Mouse (Mus musculus) heart, embryonic 13.5 days (tissue): ENCODE data around the gene Ikzf4. TPM values are rescaled to one million over a fixed set of nuclear protein-coding genes. Genes with fewer than 3 reads are reported as not detected.
"Not testable (repeated sequence)": the region's sequence is repeated elsewhere in the genome, so short reads cannot be mapped to it uniquely, and the experiment has no call there.

Experiments
- ATAC-seq: fragments of 200-750 bp; cut with Nextera tagmentation; 2 replicates; pipeline ENCODE4 v1.8.0; 2017; ENCODE audit warnings: moderate TSS enrichment; ENCODE audit not compliant: insufficient number of reproducible peaks, low FRiP score, low TSS enrichment; ENCODE audit errors: extremely low read depth
- H3K27ac ChIP-seq: fragments of 300-500 bp; sonication (generic); replicated peaks from 2 replicates; pipeline ENCODE4 v1.5.1; 2015; ENCODE audit warnings: moderate library complexity, mild to moderate bottlenecking, inconsistent platforms
- H3K27me3 ChIP-seq: fragments of 300-500 bp; sonication (generic); replicated peaks from 2 replicates; pipeline ENCODE4 v1.6.1; 2015; ENCODE audit warnings: mild to moderate bottlenecking, inconsistent platforms
- H3K36me3 ChIP-seq: fragments of 300-500 bp; sonication (generic); 2 replicates; pipeline ENCODE4 v1.6.1; 2015; ENCODE audit warnings: mild to moderate bottlenecking, inconsistent platforms
- H3K4me1 ChIP-seq: fragments of 300-500 bp; sonication (generic); 2 replicates; pipeline ENCODE4 v1.6.1; 2015; ENCODE audit warnings: inconsistent platforms
- H3K4me2 ChIP-seq: fragments of 300-500 bp; sonication (generic); 2 replicates; pipeline ENCODE4 v1.6.1; 2015; ENCODE audit warnings: inconsistent platforms, mild to moderate bottlenecking, moderate library complexity
- H3K4me3 ChIP-seq: fragments of 300-500 bp; sonication (generic); 2 replicates; pipeline ENCODE4 v1.5.1; 2015; ENCODE audit warnings: moderate library complexity, mild to moderate bottlenecking, inconsistent platforms
- H3K9ac ChIP-seq: fragments of 300-500 bp; sonication (generic); 2 replicates; pipeline ENCODE4 v1.6.1; 2015; ENCODE audit warnings: inconsistent platforms, mild to moderate bottlenecking, moderate library complexity
- H3K9me3 ChIP-seq: fragments of 300-500 bp; sonication (generic); 2 replicates; pipeline ENCODE4 v1.6.1; 2016; ENCODE audit warnings: inconsistent platforms
- WGBS: fragments of 180-500 bp; shearing (Covaris S2); methylation state at CpG from one replicate; pipeline ENCODE4 v1.1.7; 2015; ENCODE audit warnings: mixed read lengths; 5-methylcytosine and 5-hydroxymethylcytosine counted together
- polyA plus RNA-seq: library from polyadenylated mRNA; unstranded; fragments of >200 nt; fragmentation: Nextera tagmentation; extraction: Ambion mirVana; gene quantifications from 2 replicates; pipeline ENCODE4 v1.2.1, GENCODE M21; 2015

Gene Ikzf4
- polyA plus RNA-seq, 1 experiment from 2014 or later = 1.3 TPM

DNA sequence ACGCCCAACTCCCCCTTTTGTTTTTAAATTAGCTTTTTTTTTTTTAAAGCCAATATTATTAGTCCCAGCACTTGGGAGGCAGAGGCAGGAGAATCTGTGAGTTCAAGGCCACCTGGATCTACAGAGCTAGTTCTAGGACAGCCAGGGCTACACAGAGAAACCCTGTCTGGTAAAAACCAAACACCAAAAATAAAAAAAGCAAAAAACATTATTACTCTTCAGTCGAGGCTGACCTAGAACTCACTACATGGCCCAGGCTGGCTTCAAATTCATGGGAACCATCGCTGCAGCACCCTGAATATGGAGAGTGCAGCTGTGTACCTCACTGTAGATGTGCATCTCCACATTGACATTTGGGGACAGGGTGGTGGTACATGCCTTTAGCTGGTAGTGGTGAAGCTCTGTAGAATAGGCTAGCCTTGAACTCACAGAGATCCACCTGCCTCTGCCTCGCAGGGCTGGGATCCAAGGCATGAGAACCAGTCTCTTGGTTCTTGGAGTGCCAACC, 22.6 kb downstream of the Ikzf4 start:
- not testable (repeated sequence) for H3K4me2 ChIP-seq, ATAC-seq, H3K27me3 ChIP-seq, H3K27ac ChIP-seq, H3K9me3 ChIP-seq, H3K9ac ChIP-seq, H3K4me3 ChIP-seq, H3K4me1 ChIP-seq
- WGBS = 69% methylated on average over 4 of the region's 4 CpGs
- peaks cover 34% of the 10 kb centered on the region for H3K36me3 ChIP-seq

DNA sequence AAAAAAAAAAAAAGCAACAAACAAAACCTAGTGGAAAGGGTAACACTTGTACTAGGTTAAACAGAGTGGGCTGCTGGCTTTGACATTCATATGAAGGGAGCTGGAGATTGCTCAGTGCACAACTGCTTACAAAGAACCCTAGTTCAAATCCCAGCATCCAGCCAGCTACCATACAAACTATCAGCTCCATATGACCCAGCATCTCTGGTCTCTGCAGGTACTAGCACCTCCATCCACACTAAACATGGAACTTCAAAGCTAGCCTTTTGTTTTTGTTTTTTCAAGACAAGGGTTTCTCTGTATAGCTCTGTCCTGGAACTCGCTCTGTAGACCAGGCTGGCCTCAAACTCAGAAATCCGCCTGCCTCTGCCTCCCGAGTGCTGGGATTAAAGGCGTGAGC, 23.1 kb downstream of the Ikzf4 start:
- no peak overlapping the region for H3K4me2 ChIP-seq
- no peaks in the 10 kb centered on the region for H3K27me3 ChIP-seq
- H3K4me1 ChIP-seq = peaks cover 10% of the 10 kb centered on the region
- no peak for ATAC-seq
- WGBS = 83% methylated on average over 4 of the region's 4 CpGs
- no peak overlapping the region for H3K4me3 ChIP-seq
- no peaks in the 10 kb centered on the region for H3K9me3 ChIP-seq
- H3K27ac ChIP-seq = no peak overlapping the region
- no peak overlapping the region for H3K9ac ChIP-seq
- peaks cover 34% of the 10 kb centered on the region for H3K36me3 ChIP-seq

DNA sequence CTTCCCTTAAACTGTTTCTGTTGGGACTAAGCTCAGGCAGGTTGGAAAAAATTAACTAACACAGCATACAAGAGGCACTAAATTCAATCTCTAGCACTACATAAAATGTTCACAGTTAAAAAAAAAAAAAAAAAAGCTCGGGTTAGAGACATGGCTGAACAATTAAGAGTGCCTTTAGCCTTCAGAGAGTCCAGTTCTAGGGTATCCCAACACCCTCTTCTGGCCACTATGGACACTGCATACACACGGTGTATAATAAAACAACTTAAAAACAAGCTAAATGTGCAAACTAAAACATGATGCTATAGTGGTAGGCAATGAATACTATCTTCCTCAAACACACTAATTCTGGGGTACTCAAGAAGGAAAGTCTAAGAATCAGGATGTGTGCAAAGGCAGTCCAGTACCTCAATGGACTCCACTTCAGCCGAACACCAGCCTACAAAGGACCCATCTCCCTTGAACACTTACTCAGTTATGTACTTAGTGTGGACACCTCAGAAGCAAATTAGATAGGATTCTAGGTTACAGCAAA, 23.7 kb downstream of the Ikzf4 start:
- H3K36me3 ChIP-seq = peaks cover 34% of the 10 kb centered on the region
- 71% methylated on average over 3 of the region's 3 CpGs for WGBS
- no peaks in the 10 kb centered on the region for H3K9me3 ChIP-seq
- no peak overlapping the region for H3K4me2 ChIP-seq
- no peak for ATAC-seq
- no peak overlapping the region for H3K27ac ChIP-seq
- no peaks in the 10 kb centered on the region for H3K27me3 ChIP-seq
- no peak overlapping the region for H3K9ac ChIP-seq
- H3K4me1 ChIP-seq = peaks cover 10% of the 10 kb centered on the region
- H3K4me3 ChIP-seq = no peak overlapping the region

DNA sequence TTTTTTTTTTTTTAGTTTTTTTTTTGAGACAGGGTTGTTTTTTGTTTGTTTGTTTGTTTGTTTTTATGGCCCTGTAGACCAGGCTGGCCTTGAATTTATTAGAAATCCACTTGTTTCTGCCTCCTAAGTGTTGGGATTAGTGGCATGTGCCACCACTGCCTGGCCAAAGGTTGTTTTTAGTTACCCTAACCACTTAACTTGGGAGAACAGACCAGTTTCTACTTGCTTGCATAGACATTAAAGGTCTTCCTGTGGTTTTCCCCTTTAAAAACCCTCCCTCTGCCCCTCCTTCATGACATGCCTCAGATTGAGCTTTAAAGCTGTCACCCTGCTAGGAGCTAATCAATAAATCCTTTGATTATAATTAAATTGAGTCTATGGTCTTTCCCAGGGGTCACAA, 25.6 kb downstream of the Ikzf4 start:
- Histone ChIP-seq H3K9me3 (no peaks in the 10 kb centered on the region), H3K36me3 (peaks cover 31% of the 10 kb centered on the region), H3K4me2 (no peak overlapping the region), H3K4me3 (no peak overlapping the region), H3K9ac (no peak overlapping the region), H3K27me3 (no peaks in the 10 kb centered on the region), H3K27ac (no peak overlapping the region), H3K4me1 (peaks cover 5% of the 10 kb centered on the region)
- ATAC-seq = no peak

DNA sequence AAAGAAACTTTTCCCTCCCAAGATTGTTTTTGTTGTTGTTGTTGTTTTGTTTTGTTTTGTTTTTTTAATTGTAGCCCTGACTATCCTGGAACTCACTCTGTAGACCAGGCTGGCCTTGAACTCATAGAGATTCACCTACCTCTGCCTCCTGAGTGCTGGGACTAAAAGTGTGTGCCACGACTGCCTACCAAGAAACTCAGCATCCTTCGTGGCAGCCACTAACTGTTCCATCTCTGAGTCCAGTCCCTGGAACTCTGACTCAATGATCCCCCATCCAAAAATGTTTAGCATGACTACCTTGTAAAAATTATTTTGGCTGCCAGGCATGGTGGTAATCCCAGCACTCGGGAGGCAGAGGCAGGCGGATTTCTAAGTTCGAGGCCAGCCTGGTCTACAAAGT, 26.6 kb downstream of the Ikzf4 start:
- H3K9me3 ChIP-seq, H3K27ac ChIP-seq, ATAC-seq, H3K4me2 ChIP-seq, H3K27me3 ChIP-seq, H3K9ac ChIP-seq, H3K4me1 ChIP-seq, H3K4me3 ChIP-seq: not testable (repeated sequence)
- H3K36me3 ChIP-seq = peaks cover 20% of the 10 kb centered on the region
- 78% methylated on average over 5 of the region's 5 CpGs for WGBS

DNA sequence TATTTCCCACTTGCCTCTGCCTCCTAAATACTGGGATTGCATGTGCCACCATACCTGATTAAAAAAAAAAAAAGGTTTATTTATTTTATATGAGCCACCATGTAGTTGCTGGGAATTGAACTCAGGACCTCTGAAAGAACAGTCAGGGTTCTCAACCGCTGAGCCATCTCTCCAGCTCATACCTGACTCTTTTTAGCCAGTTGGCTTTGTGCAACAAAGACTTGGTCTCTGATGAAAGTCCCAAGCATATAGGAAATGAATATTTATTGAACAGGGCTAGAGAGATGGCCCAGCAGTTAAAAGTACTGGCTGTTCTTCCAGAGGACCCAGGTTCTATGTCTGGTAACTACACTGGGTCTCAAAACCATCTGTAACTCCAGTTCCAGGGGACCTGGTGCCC, 27.2 kb downstream of the Ikzf4 start:
- H3K9ac ChIP-seq = no peak overlapping the region

DNA sequence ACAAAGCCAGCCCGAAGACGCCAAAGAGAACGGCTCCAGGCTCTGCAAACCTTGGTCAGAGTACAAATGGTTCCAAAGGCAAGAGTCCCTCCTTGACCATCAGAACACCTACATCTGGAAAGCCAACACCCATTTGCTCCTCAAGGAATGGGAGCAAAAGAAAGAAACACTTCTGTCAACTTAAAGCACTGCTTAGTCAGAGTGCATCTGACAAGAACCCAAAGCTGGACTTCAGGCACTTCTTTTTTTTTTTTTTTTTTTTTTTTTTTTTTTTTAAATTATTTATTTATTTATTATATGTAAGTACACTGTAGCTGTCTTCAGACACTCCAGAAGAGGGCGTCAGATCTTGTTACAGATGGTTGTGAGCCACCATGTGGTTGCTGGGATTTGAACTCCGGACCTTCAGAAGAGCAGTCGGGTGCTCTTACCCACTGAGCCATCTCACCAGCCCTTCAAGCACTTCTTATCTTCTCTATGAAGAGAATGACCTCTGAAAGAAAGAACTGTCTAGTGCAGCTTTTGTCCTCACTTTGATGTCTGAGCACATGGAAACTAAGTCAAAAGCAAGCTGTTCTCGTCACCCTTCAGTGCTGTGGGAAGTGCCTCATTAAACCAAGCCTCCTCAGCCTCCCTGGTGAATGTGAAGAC, 29.9 kb downstream of the Ikzf4 start:
- not testable (repeated sequence) for H3K9ac ChIP-seq, ATAC-seq, H3K36me3 ChIP-seq, H3K27me3 ChIP-seq, H3K4me3 ChIP-seq, H3K4me2 ChIP-seq, H3K27ac ChIP-seq, H3K9me3 ChIP-seq, H3K4me1 ChIP-seq
- WGBS = 75% methylated on average over 6 of the region's 7 CpGs

More for the DNA sequence above, 27.2 kb downstream of the Ikzf4 start:
- H3K4me3 ChIP-seq = no peak overlapping the region
- H3K4me1 ChIP-seq = no peaks in the 10 kb centered on the region
- H3K9me3 ChIP-seq = no peaks in the 10 kb centered on the region
- peaks cover 1% of the 10 kb centered on the region; the same call in 1 of the 2 replicates for H3K27me3 ChIP-seq
- H3K36me3 ChIP-seq = peaks cover 15% of the 10 kb centered on the region
- WGBS = 80% methylated on average over 1 of the region's 1 CpGs
- H3K4me2 ChIP-seq = no peak overlapping the region
- no peak overlapping the region for H3K27ac ChIP-seq
- no peak for ATAC-seq

DNA sequence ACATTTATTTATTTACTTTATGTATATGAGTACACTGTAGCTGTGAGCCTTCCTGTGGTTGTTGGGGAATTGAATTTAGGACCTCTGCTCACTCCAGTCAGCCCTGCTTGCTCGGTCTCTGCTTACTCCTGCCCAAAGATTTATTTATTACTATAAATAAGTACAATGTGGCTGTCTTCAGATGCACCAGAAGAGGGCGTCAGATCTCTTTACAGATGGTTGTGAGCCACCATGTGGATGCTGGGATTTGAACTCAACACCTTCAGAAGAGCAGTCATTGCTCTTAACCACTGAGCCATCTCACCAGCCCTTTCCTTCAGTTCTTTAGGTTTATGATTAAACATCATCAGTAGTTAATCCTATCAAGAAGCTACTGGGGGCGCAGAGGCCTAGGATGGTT, 30.9 kb downstream of the Ikzf4 start:
- peaks cover 8% of the 10 kb centered on the region; the same call in 1 of the 2 replicates for H3K27me3 ChIP-seq
- WGBS = 58% methylated on average over 3 of the region's 3 CpGs
- no peak overlapping the region for H3K4me2 ChIP-seq
- no peaks in the 10 kb centered on the region for H3K4me1 ChIP-seq
- no peaks in the 10 kb centered on the region for H3K9me3 ChIP-seq
- no peak overlapping the region for H3K27ac ChIP-seq
- no peak overlapping the region for H3K4me3 ChIP-seq
- no peak for ATAC-seq
- no peak overlapping the region for H3K9ac ChIP-seq
- no peaks in the 10 kb centered on the region for H3K36me3 ChIP-seq

DNA sequence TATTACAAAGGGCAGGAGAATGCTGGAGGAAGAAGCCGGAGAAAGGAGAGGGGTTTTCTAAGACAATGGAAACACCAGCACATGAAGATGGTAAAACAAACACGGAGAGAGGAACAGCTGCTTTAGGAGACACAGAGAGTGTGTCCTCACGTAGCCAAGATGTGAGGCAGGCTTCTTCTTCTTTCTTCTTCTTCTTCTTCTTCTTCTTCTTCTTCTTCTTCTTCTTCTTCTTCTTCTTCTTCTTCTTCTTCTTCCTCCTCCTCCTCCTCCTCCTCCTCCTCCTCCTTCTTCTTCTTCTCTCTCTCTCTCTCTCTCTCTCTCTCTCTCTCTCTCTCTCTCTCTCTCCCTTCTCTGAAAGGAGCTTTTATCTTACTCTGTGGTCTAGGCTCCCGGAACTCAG, 32.0 kb downstream of the Ikzf4 start:
- H3K27me3 ChIP-seq, ATAC-seq, H3K4me1 ChIP-seq, H3K9me3 ChIP-seq, H3K4me2 ChIP-seq, H3K4me3 ChIP-seq, H3K9ac ChIP-seq, H3K36me3 ChIP-seq, H3K27ac ChIP-seq: not testable (repeated sequence)
- WGBS = 54% methylated on average over 4 of the region's 4 CpGs

DNA sequence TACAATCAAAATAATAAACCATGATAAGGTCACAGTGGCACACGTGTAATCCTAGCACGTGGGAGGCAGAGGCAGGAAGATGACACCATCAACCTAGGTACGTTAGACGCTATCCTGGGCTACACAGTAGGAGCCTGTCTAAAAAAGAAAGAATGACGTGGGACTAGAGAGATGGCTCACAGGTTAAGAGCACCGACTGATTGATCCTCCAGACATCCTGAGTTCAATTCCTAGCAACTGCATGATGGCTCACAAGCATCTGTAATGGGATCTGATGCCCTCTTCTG, 32.7 kb downstream of the Ikzf4 start:
- Histone ChIP-seq H3K9ac (peak overlapping the region; percentile 12; the same call in 1 of the 2 replicates), H3K4me1 (no peaks in the 10 kb centered on the region), H3K9me3 (no peaks in the 10 kb centered on the region), H3K27ac (no peak overlapping the region), H3K4me2 (peak overlapping the region; percentile 10; the same call in 1 of the 2 replicates), H3K36me3 (no peaks in the 10 kb centered on the region), H3K27me3 (peaks cover 8% of the 10 kb centered on the region; the same call in 1 of the 2 replicates), H3K4me3 (no peak overlapping the region)
- ATAC-seq = no peak
- WGBS = 35% methylated on average over 6 of the region's 6 CpGs

DNA sequence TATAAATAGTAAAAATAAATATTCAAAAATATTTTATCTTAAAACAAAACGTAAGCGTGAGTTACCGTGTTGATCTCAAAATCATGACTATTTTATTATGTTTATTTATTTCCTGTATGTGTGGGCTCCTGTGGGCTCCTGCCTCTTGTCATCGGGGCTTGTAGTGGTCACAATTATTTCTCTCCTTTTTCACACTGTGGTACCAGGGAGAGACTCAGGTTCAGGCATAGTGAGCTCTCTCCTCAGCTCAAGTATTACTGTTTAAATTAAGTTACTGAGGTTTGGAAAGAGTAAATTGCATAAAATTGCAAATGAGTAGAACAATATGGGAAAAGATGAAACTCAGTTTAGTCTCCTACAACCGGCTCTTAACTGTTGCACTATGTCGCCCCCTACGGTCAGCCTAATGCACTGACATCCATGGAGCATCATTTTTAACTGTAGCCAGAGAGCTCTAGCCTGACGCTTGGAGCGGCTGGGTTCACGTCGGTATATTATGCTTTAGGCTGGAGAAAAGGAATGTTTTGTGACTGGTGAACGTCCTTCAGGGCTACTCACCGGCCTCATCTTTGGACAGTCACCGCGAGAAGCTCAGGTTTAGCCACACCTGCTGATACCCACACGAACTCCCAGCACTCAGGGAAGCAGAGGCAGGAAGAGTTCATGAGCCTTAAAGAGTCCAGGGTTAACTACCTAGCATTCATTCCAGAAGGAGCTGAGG, 33.2 kb downstream of the Ikzf4 start:
- Histone ChIP-seq H3K36me3 (no peaks in the 10 kb centered on the region), H3K4me2 (peak overlapping the region; percentile 10; the same call in 1 of the 2 replicates), H3K4me3 (peak overlapping the region; percentile 13; the same call in 1 of the 2 replicates), H3K27me3 (peaks cover 8% of the 10 kb centered on the region; the same call in 1 of the 2 replicates), H3K27ac (no peak overlapping the region), H3K9ac (peak overlapping the region; percentile 12; the same call in 1 of the 2 replicates), H3K9me3 (no peaks in the 10 kb centered on the region), H3K4me1 (no peaks in the 10 kb centered on the region)
- ATAC-seq = no peak
- WGBS = 15% methylated on average over 16 of the region's 16 CpGs
